Mouse (Mus musculus): ENCODE measurements around the gene Srd5a3.

Srd5a3 gene

GRCm38 (mm10) chr5:76194377-76194945, 54.4 kb downstream of the Srd5a3 start:
- no peak for DNase-seq

GRCm38 (mm10) chr5:76199346-76199745, 59.3 kb downstream of the Srd5a3 start:
- no peak for DNase-seq

- no peak for DNase-seq
These were observed 63.1 kb downstream of the Srd5a3 start for GRCm38 (mm10) chr5:76203171-76203570.
